Mouse (Mus musculus) myocyte (in vitro differentiated cells): ENCODE results near the gene Ltbp1.

ENCODE experiments used
- CEBPB ChIP-seq: IDR thresholded peaks from 2 replicates; pipeline ENCODE4 v1.6.1; 2011; ENCODE audit warnings: mild to moderate bottlenecking, moderate library complexity; ENCODE audit not compliant: poor library complexity, insufficient read depth, severe bottlenecking
- E2F4 ChIP-seq: IDR thresholded peaks from one replicate; pipeline ENCODE4 v1.6.1; 2011; ENCODE audit warnings: mild to moderate bottlenecking, control low read depth, moderate library complexity; ENCODE audit not compliant: insufficient read depth
- MAX ChIP-seq: IDR thresholded peaks from one replicate; pipeline ENCODE4 v1.6.1; 2011; ENCODE audit warnings: low read depth, mild to moderate bottlenecking, control low read depth
- MYOD1 ChIP-seq, 3 experiments: IDR thresholded peaks; one replicate each; pipeline ENCODE4 v1.6.1; 2011; ENCODE audit warnings: control low read depth in 2 of 3, low read depth in 2 of 3, mild to moderate bottlenecking in 2 of 3, moderate library complexity in 1 of 3; ENCODE audit not compliant: insufficient read length in 2 of 3, control insufficient read depth in 1 of 3
- POLR2A ChIP-seq: IDR thresholded peaks from one replicate; pipeline ENCODE4 v1.6.1; 2011; ENCODE audit warnings: low read depth, mild to moderate bottlenecking, control low read depth, moderate library complexity; ENCODE audit not compliant: insufficient read length
- POLR2AphosphoS2 ChIP-seq: IDR thresholded peaks from one replicate; pipeline ENCODE4 v1.6.1; 2011; ENCODE audit warnings: low read depth, control low read depth; ENCODE audit not compliant: insufficient read length
- REST ChIP-seq: IDR thresholded peaks from one replicate; pipeline ENCODE4 v1.6.1; 2011; ENCODE audit warnings: mild to moderate bottlenecking, control low read depth, moderate library complexity; ENCODE audit not compliant: insufficient read depth, insufficient read length
- SRF ChIP-seq: IDR thresholded peaks from one replicate; pipeline ENCODE4 v1.6.1; 2011; ENCODE audit warnings: low read depth; ENCODE audit not compliant: control insufficient read depth, insufficient read length
- TCF12 ChIP-seq: IDR thresholded peaks from one replicate; pipeline ENCODE4 v1.6.1; 2011; ENCODE audit warnings: mild to moderate bottlenecking, control low read depth; ENCODE audit not compliant: poor library complexity, insufficient read depth, severe bottlenecking
- TCF3 ChIP-seq: IDR thresholded peaks from one replicate; pipeline ENCODE4 v1.6.1; 2011; ENCODE audit warnings: low read depth, control low read depth; ENCODE audit not compliant: insufficient read length
- USF1 ChIP-seq: IDR thresholded peaks from one replicate; pipeline ENCODE4 v1.6.1; 2011; ENCODE audit warnings: low read depth, mild to moderate bottlenecking, control low read depth, moderate library complexity

DNA sequence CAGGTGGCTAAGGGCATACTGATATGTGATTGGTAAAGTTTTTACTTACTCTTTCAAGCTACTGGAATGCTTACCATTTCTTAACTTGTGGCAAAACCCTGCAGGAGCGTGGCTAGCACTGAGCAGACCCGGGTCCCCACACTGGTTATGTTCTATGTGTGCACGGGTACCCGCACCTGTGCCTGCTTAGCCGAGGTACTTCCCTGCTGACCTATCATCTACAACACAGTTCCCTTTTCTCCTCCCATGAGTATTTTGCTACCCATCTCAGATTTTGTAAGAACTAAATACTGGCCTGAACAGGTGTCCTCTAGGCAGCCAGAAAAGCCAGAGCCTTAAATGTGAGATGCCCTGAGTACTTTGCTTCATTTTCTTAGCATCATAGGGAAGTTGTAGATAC, 247.2 kb downstream of the Ltbp1 start:
- no peak for TF ChIP-seq TCF12
- TF ChIP-seq POLR2A: no peak
- no peak for TF ChIP-seq POLR2AphosphoS2
- no peak for TF ChIP-seq CEBPB
- no peak for TF ChIP-seq TCF3
- no peak for TF ChIP-seq E2F4
- TF ChIP-seq MYOD1 (IDR thresholded peaks at IDR 0.05; ENCODE audit: control insufficient read depth in 1 of 3, insufficient read length in 2 of 3, low read depth in 2 of 3): no peak
- TF ChIP-seq USF1: no peak
- no peak for TF ChIP-seq MAX
- no peak for TF ChIP-seq SRF
- no peak for TF ChIP-seq REST
